Mouse (Mus musculus): ENCODE data around the gene Cops3. TPM values are rescaled to one million over a fixed set of nuclear protein-coding genes. Genes with fewer than 3 reads are reported as not detected.

Gene Cops3
- total RNA-seq, 2 experiments from 2014 or later: 83.9 to 85.6 TPM

GRCm38 (mm10) chr11:59810480-59811158 is 29.0 kb downstream of the Cops3 start:
- no peak for DNase-seq

DNA sequence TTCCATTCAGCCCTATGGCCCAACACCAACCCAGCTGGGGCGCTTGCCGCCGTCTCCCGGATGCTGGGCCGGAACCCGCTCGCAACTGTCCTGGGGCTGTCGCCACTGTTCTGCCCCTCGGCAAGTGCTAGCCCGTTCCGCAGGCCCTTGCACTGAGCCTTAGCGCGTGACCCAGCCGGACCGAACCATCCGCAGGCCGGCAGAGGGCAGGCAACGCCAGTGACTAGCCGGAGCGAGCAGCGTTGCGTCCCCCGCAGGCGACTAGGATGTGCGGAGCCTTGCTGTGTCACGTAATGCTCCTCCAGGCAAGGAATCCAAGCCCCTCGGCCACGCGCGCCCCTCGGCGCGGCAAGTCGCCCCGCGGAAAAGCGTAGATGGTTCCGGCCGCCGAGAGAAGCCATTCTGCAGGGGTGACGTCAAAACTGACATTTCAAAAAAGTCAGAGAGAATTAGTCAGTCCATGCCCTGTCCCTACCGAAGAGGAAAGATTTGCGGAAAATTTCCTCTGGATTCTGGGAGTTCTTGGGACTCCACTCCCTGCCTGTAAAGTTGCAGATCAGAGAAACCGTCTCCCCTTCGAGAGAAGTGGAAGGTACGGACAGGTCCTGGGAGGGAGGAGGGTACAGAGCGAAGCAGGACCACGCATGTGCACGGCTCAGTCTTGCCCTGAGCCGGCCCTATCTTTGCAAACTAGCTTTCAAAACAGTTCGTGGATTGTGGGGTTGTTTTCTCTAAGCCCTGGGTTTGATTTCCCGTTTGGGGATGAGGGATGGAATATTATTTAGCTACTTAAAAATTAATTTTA is 29.8 kb downstream of the Cops3 start, which contains the start of gene Flcn:
Gene Flcn (minus strand): TSS at position 347 of the 805 bp plus-strand sequence.
- DNase-seq: peak; percentile 85

- DNase-seq: peak; percentile 47
Observed at GRCm38 (mm10) chr11:59809071-59809669, 30.5 kb downstream of the Cops3 start.

DNA sequence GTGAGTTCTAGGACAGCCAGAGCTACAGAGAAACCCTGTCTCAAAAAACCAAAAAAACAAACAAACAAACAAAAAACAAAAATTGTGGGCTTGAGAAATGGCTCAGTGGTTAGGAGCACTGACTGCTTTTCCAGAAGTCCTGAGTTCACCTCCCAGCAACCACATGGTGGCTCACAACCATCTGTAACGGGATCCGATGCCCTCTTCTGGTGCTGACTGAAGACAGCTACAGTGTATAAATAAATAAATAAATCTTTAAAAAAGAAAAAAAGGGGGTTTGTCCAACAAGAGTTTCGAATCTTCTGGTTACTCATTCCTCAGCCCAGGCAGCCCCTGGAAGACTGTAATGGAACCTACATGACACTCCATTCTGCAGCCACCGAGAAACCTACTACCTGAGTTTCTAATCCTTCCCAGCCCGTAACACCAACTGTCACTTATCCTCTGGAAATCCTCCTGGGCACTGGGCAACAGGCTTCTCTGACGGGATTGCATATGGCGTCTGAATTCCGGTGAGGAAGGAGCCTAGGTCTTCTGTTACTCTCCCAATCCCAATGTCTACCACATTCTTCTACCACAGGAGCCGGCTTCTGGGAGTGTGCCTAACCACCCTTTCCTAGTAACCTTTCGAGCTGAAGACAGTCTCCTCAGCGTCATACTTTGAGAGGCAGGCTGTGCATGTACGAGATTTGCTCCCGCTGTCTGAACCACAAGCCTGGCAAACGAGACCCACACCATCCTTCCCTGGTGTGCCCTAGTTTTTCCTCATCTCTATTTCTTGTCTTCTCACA is 31.3 kb downstream of the Cops3 start:
- no peak for DNase-seq

DNA sequence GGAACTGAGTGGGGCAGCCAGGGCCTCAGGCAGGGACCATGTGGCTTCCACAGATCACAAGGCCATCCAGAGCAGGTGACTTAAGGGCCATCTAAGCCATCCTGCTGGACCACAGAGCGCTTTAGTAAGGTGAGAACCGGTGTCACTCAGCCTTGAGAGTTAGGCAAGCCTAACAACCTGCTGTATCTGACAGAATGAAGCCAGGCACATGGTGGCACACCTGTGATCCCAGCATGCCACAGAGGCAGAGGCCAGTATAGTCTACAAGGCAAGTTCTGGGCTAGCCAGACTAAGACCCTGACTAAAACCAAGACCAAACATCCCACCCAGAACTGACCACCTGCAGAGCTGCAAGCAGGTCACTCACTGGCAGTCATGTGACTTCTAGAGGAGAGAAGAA is 34.0 kb downstream of the Cops3 start:
- DNase-seq: no peak

GRCm38 (mm10) chr11:59805256-59805655 is 34.4 kb downstream of the Cops3 start:
- no peak for DNase-seq

DNA sequence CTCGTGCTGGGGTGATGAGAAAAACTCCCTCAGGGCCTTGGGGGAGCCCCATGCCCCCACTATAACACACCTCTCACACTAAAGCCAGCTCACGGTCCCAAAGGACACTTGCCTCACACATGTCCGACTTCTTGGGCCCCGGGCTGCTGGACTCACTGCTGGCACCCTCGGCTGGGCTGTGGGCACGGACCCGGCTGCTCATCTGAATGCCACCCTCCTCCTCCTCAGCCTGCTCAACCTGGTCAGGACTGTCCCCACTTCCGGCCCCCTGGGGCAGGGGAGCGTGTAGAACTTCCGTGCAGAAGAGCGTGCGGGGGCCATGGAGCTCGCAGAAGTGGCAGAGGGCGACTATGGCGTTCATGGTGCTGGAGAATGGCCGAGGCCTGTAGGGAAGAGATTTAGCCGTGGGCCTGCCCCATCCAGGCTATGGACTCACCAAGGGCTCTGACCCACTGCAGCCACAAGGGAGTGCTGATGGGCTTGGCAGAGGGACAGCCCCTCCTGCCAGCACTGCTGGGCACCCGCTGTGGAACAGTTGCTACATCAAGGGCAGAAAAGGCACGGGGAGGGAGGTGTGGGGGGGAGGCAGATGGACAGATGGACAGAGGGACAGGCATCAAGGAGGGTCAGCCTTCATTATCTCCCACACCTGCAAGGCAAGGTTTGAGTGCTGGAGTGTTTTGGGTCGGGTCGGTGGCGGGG is 35.1 kb downstream of the Cops3 start:
- no peak for DNase-seq

GRCm38 (mm10) chr11:59803516-59803915 is 36.1 kb downstream of the Cops3 start:
- no peak for DNase-seq

- DNase-seq: no peak
Observed at GRCm38 (mm10) chr11:59801881-59802280, 37.8 kb downstream of the Cops3 start.

DNA sequence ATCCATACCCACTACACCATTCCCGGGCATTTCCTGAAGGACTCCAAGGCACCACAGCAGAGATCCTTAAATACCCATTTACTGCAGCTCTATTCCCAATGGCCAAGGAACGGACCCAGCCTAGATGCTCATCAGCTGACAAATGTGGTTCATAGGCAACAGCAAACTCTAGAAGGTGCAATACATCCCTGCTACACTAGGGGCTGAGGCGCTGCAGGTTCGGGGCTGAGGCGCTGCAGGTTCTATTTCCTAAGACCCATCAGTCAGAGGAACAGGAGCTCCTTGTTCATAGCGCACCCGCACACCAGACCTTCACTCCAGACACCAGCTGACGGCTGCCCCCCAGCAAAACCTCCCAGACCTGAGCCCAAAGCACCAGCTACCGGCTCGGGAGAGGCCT is 39.2 kb downstream of the Cops3 start:
- DNase-seq: no peak

DNA sequence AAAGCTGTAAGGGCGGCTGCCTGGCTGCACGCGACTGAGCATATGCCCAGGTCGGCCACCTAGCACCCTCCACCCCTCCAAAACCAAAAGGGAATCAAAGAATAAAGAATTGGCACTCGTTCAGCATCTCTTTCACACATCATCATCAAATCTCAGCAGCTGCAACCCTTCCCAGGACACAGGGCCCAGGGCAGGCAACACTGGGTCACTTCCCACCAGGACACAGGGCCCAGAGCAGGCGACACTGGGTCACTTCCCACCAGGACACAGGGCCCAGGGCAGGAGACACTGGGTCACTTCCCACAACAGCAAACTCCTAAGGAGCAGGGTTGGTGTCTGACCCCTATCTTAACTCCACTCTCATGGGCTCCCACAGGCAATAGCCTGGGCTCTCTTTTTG is 46.2 kb downstream of the Cops3 start:
- no peak for DNase-seq

DNA sequence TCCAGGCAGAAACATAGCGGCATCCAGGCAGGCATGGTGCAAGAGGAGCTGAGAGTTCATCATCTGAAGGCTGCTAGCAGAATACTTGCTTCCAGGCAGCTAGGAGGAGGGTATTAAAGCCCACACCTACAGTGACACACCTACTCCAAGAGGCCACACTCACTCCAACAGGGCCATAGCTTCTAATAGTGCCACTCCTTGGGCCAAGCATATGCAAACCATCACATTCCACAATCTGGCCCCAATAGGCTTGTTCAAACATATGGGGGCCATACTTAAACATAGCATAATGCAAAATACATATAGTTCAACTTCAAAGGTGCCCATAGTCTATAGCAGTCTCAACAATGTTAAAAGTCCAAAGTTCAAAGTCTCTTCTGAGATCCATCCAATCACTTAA is 50.3 kb downstream of the Cops3 start:
- DNase-seq: no peak

GRCm38 (mm10) chr11:59787199-59787781 is 52.3 kb downstream of the Cops3 start, which contains the start of gene Pld6:
Pld6 (minus strand) TSS chr11:59787645.
- peak; percentile 78 for DNase-seq

- no peak for DNase-seq
Observed at GRCm38 (mm10) chr11:59786444-59787198, 53.0 kb downstream of the Cops3 start.

DNA sequence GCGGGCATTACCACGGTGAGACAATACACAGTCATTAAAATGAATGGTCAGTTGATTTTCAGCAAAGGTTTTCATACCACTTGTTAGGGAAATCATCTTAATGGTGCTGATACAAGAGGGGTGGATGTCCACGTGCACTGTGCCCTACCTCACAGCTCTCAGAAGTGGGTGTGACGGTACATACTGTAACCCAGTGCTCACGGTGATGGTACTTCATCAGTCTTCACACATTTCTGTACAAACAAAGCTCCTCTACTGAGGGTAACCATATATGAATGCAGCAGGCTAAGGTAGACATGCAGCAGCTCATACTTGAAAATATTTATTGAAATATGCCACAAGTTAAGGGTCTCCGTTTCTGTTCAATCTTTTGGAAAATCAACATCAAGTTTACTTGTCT is 56.0 kb downstream of the Cops3 start:
- DNase-seq: no peak

- DNase-seq: no peak
Observed at GRCm38 (mm10) chr11:59782091-59782590, 57.5 kb downstream of the Cops3 start.

DNA sequence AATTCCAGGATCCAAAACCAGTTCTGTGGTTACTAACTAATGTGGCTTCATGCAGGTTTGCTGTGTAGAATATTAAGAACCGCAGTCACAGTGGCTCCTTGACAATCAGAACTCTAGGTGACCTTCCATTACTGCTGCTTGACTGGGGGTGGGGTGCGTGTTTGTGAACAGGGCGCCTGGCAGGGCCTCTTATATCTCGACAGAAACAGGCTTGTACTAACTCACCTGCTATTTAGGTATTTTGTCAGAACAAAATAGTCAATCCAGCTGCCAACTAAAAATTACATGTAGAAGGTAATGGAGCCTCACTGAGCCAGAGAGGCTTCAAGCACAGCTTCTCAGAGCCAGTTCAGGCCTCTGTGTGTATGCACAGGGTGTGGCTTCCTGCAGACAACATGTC is 59.4 kb downstream of the Cops3 start:
- DNase-seq: no peak

DNA sequence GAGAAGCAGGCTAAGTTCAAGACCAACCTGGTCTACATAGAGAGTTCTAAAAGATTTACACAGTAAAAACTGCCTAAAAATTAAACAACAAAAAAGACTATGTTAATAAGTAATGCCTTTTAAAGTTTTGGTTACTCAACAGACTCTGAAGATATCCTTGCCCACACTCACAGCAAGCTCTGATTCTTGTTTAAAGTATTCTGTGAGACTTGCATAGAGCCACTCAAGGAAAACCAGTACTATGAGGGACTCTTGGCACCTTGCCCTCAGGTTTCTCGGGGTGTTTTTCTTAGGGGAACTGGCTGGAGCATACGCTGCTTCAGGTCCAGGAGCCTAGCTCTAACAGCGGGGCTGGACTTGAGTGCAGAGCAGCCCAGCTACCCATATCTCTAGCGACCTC is 60.2 kb downstream of the Cops3 start:
- DNase-seq: no peak

- no peak for DNase-seq
Observed at GRCm38 (mm10) chr11:59778874-59779223, 60.8 kb downstream of the Cops3 start.

- peak; percentile 87 for DNase-seq
Observed at GRCm38 (mm10) chr11:59778181-59778873, 61.3 kb downstream of the Cops3 start.
